Mouse (Mus musculus): Measurements from ENCODE around the gene Hrnr. TPM values are rescaled to one million over a fixed set of nuclear protein-coding genes. Genes with fewer than 3 reads are reported as not detected.

Hrnr gene
- not detected in 2 replicates for polyA plus RNA-seq (2015; fragmentation: Nextera tagmentation; extraction: Ambion mirVana)

DNA sequence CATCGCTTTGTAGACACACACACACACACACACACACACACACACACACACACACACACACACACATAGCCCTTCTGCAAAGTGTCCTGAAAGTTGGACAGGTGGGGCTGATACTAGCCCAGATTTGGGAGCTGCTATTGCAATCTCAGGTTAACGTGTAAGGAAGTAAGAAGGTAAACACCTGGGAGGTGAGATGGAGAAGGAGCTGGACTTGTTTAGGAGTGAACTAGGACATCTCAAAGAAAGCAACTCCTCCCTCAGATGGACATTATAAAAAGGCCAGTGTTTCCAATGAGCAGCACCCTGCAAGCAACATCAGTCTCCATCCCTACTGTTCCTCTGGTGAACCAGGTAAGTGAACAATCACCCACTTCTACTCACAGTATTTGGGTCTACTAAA is at the start of gene Hrnr:
Gene Hrnr, plus strand, starts transcription at position 301 of the 400 bp plus-strand sequence.

DNA sequence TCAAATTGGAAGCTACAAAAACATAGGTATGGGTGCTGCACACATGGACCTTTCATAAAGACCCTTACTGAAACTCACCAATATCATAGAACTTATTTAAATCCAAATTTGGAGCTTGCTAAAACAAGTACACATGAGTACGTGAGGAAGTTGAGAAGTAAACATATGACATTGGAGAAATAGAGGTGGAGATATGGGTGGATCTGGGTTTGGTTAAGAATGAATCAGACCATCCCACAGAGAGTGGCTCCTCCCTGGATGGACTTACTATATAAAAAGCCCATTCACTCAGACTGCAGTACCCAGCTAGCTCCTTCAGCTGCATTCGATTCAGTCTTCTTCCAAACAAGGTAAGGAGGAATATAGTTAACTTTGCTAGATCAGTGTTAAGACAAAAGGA is 46.3 kb upstream of the Hrnr start, which contains the start of gene Flg:
Gene Flg, plus strand, starts transcription at position 301 of the 400 bp plus-strand sequence.

Other genes with a start within 250 kb of the Hrnr start
- gene Crnn, start 175.0 kb upstream of the Hrnr start, polyA plus RNA-seq (2015; fragmentation: Nextera tagmentation; extraction: Ambion mirVana): not detected in 2 replicates
- gene Flg2, start 122.5 kb upstream of the Hrnr start, polyA plus RNA-seq (2015; fragmentation: Nextera tagmentation; extraction: Ambion mirVana): not detected in 2 replicates
- not detected in 2 replicates for gene Flg, start 46.2 kb upstream of the Hrnr start, polyA plus RNA-seq (2015; fragmentation: Nextera tagmentation; extraction: Ambion mirVana)
- 0.54 and 0.59 TPM in 2 replicates for gene Rptn, start 74.0 kb downstream of the Hrnr start, polyA plus RNA-seq (2015; fragmentation: Nextera tagmentation; extraction: Ambion mirVana)
- gene Tchh, start 122.6 kb downstream of the Hrnr start, polyA plus RNA-seq (2015; fragmentation: Nextera tagmentation; extraction: Ambion mirVana): 1.1 and 1.6 TPM in 2 replicates
- gene Tchhl1, start 149.0 kb downstream of the Hrnr start, polyA plus RNA-seq (2015; fragmentation: Nextera tagmentation; extraction: Ambion mirVana): not detected in 2 replicates
- 2,966 and 3,460 TPM in 2 replicates for gene S100a11, start 200.7 kb downstream of the Hrnr start, polyA plus RNA-seq (2015; fragmentation: Nextera tagmentation; extraction: Ambion mirVana)
- 701 and 766 TPM in 2 replicates for gene S100a10, start 235.3 kb downstream of the Hrnr start, polyA plus RNA-seq (2015; fragmentation: Nextera tagmentation; extraction: Ambion mirVana)